Mouse (Mus musculus): ENCODE measurements around the gene Plxna2. TPM values are rescaled to one million over a fixed set of nuclear protein-coding genes. Genes with fewer than 3 reads are reported as not detected.

Plxna2 gene
- polyA plus RNA-seq, 2 experiments = 11.0 to 11.9 TPM

GRCm38 (mm10) chr1:194663021-194663420 lies 45.0 kb downstream of the Plxna2 start:
- no peak overlapping the region for H3K9ac ChIP-seq (ENCODE audit: low read depth, low read length, severe bottlenecking)
- H3K27me3 ChIP-seq (ENCODE audit: control insufficient read depth, insufficient read depth, low read length) = no peaks in the 10 kb centered on the region
- DNase-seq (ENCODE audit: low spot score) (no peak), ATAC-seq (ENCODE audit: low FRiP score, low read depth) (no peak)
- no peak for TF ChIP-seq POLR2A (IDR thresholded peaks at IDR 0.05; ENCODE audit: borderline replicate concordance, extremely low read depth, insufficient read depth, insufficient read length)
- H3K36me3 ChIP-seq (ENCODE audit: control insufficient read depth, insufficient read depth, low read length) = no peaks in the 10 kb centered on the region
- no peak overlapping the region for H3K27ac ChIP-seq (replicated peaks; ENCODE audit: low read depth, low read length)
- no peaks in the 10 kb centered on the region for H3K9me3 ChIP-seq (ENCODE audit: control insufficient read depth, low read length)
- H3K4me1 ChIP-seq (ENCODE audit: control insufficient read depth, insufficient read depth, low read length) = peaks cover 13% of the 10 kb centered on the region
- H3K4me3 ChIP-seq (replicated peaks; ENCODE audit: low read length) = no peak overlapping the region
- no peak overlapping the region for H3K4me2 ChIP-seq (replicated peaks; ENCODE audit: low read depth, low read length, severe bottlenecking)

DNA sequence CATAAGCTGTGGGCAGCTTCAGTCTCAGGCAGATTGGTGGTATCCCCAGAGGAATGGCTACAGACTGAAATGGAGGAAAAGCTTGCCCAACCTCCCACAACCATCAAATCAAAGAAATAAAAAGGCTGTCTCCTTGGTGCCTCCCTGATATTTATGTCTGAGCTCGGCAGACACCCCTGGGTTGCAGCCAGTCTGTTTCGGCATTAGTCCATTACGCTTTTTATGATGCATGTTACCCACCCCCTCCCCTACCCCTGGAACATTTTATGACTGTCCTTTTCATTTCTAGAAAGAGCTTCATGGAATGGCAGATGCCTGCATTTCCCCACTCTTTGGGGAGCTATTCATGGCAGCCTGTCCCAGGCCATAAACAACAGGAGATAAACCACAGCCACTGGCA lies 47.7 kb downstream of the Plxna2 start:
- H3K4me3 ChIP-seq (replicated peaks; ENCODE audit: low read length) = no peak overlapping the region
- 31% methylated on average over 3 of the region's 3 CpGs for WGBS
- peaks cover 2% of the 10 kb centered on the region; the same call in 1 of the 2 replicates for H3K4me1 ChIP-seq (ENCODE audit: control insufficient read depth, insufficient read depth, low read length)
- ATAC-seq (ENCODE audit: low FRiP score, low read depth) (no peak), DNase-seq (ENCODE audit: low spot score) (no peak)
- no peaks in the 10 kb centered on the region for H3K27me3 ChIP-seq (ENCODE audit: control insufficient read depth, insufficient read depth, low read length)
- H3K9me3 ChIP-seq (ENCODE audit: control insufficient read depth, low read length) = no peaks in the 10 kb centered on the region
- no peak overlapping the region for H3K27ac ChIP-seq (replicated peaks; ENCODE audit: low read depth, low read length)
- H3K4me2 ChIP-seq (replicated peaks; ENCODE audit: low read depth, low read length, severe bottlenecking) = no peak overlapping the region
- no peaks in the 10 kb centered on the region for H3K36me3 ChIP-seq (ENCODE audit: control insufficient read depth, insufficient read depth, low read length)
- H3K9ac ChIP-seq (ENCODE audit: low read depth, low read length, severe bottlenecking) = no peak overlapping the region
- no peak for TF ChIP-seq POLR2A (IDR thresholded peaks at IDR 0.05; ENCODE audit: borderline replicate concordance, extremely low read depth, insufficient read depth, insufficient read length)

DNA sequence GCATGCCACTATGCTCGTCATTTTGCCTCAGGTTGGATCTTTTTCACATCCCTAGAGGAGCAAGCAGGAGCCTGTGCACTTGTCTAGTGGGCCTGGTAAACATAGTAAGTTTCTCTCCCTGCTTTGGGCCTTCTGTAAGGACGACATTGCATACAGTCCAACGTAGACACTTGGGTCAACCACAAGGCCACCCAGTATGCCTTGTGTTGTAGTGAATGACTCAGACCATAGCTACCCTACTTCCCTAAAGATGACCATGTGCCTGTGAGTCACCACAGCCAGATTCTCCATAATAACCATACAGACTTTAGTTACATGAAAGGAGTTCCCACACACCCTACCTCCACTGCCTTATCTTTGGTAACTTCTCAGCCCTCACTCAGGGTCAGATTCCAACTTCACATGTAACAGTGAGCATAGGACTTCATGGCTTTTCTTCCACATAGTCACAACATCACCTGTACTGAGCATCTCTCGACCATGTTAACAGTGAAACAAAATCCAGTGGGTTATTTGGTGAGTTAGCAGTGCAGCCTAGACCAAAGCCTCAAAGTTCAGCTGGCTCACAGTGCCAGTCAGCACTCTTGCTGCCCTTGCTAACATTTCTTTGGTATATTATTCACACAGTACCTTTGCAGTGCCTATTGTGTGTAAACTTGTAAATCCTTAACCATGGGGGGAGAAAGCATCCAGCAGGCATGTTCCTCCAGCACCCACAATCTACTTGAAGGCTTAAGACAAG lies 53.9 kb downstream of the Plxna2 start:
- no peak for DNase-seq (ENCODE audit: low spot score)
- Histone ChIP-seq H3K36me3 (ENCODE audit: control insufficient read depth, insufficient read depth, low read length) (no peaks in the 10 kb centered on the region), H3K4me1 (ENCODE audit: control insufficient read depth, insufficient read depth, low read length) (no peaks in the 10 kb centered on the region), H3K9me3 (ENCODE audit: control insufficient read depth, low read length) (no peaks in the 10 kb centered on the region), H3K9ac (ENCODE audit: low read depth, low read length, severe bottlenecking) (no peak overlapping the region), H3K27ac (replicated peaks; ENCODE audit: low read depth, low read length) (no peak overlapping the region), H3K4me2 (replicated peaks; ENCODE audit: low read depth, low read length, severe bottlenecking) (no peak overlapping the region), H3K4me3 (replicated peaks; ENCODE audit: low read length) (no peak overlapping the region), H3K27me3 (ENCODE audit: control insufficient read depth, insufficient read depth, low read length) (no peaks in the 10 kb centered on the region)
- ATAC-seq (ENCODE audit: low FRiP score, low read depth) = no peak
- 75% methylated on average over 4 of the region's 4 CpGs for WGBS
- no peak for TF ChIP-seq POLR2A (IDR thresholded peaks at IDR 0.05; ENCODE audit: borderline replicate concordance, extremely low read depth, insufficient read depth, insufficient read length)

DNA sequence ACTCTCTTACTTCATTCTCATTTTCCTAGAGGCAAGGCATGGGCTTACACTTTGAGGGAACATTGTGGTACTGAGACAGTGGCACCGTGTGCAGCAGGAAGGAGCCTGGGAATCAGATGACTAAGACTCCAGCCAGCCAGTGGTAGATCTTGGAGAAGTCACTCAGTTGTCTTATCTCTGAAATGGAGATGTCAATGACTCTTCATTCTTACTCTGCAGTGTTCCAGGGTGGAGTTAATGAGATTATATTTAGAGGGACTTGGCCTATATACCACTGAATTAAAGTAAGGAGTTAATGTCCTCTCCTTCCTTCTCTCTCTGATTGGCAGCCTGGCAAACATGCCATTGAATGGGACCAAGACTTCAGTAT lies 54.5 kb downstream of the Plxna2 start:
- Histone ChIP-seq H3K27me3 (ENCODE audit: control insufficient read depth, insufficient read depth, low read length) (no peaks in the 10 kb centered on the region), H3K4me3 (replicated peaks; ENCODE audit: low read length) (no peak overlapping the region), H3K4me1 (ENCODE audit: control insufficient read depth, insufficient read depth, low read length) (no peaks in the 10 kb centered on the region), H3K9me3 (ENCODE audit: control insufficient read depth, low read length) (no peaks in the 10 kb centered on the region), H3K36me3 (ENCODE audit: control insufficient read depth, insufficient read depth, low read length) (no peaks in the 10 kb centered on the region), H3K4me2 (replicated peaks; ENCODE audit: low read depth, low read length, severe bottlenecking) (no peak overlapping the region), H3K9ac (ENCODE audit: low read depth, low read length, severe bottlenecking) (no peak overlapping the region), H3K27ac (replicated peaks; ENCODE audit: low read depth, low read length) (no peak overlapping the region)
- 89% methylated on average over 1 of the region's 1 CpGs for WGBS
- no peak for TF ChIP-seq POLR2A (IDR thresholded peaks at IDR 0.05; ENCODE audit: borderline replicate concordance, extremely low read depth, insufficient read depth, insufficient read length)
- ATAC-seq (ENCODE audit: low FRiP score, low read depth) = no peak
- DNase-seq (ENCODE audit: low spot score) = no peak

DNA sequence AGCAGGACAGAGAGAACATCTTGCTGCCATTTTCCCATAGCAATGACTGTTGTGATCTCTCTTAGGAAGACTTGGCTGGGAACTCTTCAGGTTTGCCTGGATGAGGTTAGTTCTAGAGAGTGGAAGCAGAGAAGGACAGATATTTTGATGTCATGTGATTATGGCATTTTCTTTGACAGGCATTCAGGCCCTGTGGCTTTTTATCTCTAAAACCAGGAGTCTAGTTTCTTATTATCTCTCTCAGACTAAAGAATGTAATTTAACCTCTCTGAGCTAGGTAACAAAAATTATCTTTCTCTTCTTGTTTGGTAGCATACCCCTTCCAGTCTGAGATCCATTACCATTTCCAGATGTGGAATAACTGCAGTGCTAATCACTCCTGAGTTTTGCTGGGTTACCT lies 55.2 kb downstream of the Plxna2 start:
- no peak for DNase-seq (ENCODE audit: low spot score)
- Histone ChIP-seq H3K36me3 (ENCODE audit: control insufficient read depth, insufficient read depth, low read length) (no peaks in the 10 kb centered on the region), H3K27ac (replicated peaks; ENCODE audit: low read depth, low read length) (no peak overlapping the region), H3K9ac (ENCODE audit: low read depth, low read length, severe bottlenecking) (no peak overlapping the region), H3K4me2 (replicated peaks; ENCODE audit: low read depth, low read length, severe bottlenecking) (no peak overlapping the region), H3K4me3 (replicated peaks; ENCODE audit: low read length) (no peak overlapping the region), H3K4me1 (ENCODE audit: control insufficient read depth, insufficient read depth, low read length) (0 out of 2 replicates have a peak, but pooled peaks cover 3% of the 10 kb centered on the region), H3K9me3 (ENCODE audit: control insufficient read depth, low read length) (no peaks in the 10 kb centered on the region), H3K27me3 (ENCODE audit: control insufficient read depth, insufficient read depth, low read length) (no peaks in the 10 kb centered on the region)
- no peak for ATAC-seq (ENCODE audit: low FRiP score, low read depth)
- TF ChIP-seq POLR2A (IDR thresholded peaks at IDR 0.05; ENCODE audit: borderline replicate concordance, extremely low read depth, insufficient read depth, insufficient read length) = no peak
